8 mouse cellular contexts compared by ENCODE assay signal in genomic region chr3:129256766-129257165, GRCm38 (mm10). TPM values are rescaled to one million over a fixed set of nuclear protein-coding genes. Genes with fewer than 3 reads are reported as not detected.
DNase-seq lines count a peak whose midpoint lies in the region; ATAC-seq and TF ChIP-seq lines count a peak whose summit lies in the region.

No protein-coding gene starts in this region.

- H3K4me2 ChIP-seq in heart, postnatal 0 days (ENCODE audit: low read depth, low read length): peak overlapping the region; percentile 30
- H3K4me2 ChIP-seq in limb, embryonic 11.5 days (ENCODE audit: low read depth, severe bottlenecking): no peak overlapping the region; the same call in 1 of the 2 replicates

- no peaks in the 10 kb centered on the region for H3K36me3 ChIP-seq in heart, postnatal 0 days (replicated peaks; ENCODE audit: control insufficient read depth, insufficient read depth, low read length)
- H3K36me3 ChIP-seq in limb, embryonic 11.5 days (ENCODE audit: control insufficient read depth, insufficient read depth, low read length): no peaks in the 10 kb centered on the region

- H3K27me3 ChIP-seq in heart, postnatal 0 days (ENCODE audit: control insufficient read depth, insufficient read depth, low read length): no peaks in the 10 kb centered on the region
- no peaks in the 10 kb centered on the region for H3K27me3 ChIP-seq in limb, embryonic 11.5 days (ENCODE audit: control insufficient read depth, insufficient read depth, low read length)

- H3K4me3 ChIP-seq in heart, postnatal 0 days (ENCODE audit: low read depth, low read length): peak overlapping the region; percentile 10; the same call in 1 of the 2 replicates
- no peak overlapping the region for H3K4me3 ChIP-seq in limb, embryonic 11.5 days (ENCODE audit: low read depth, low read length)

- 58% methylated on average over 8 of the region's 8 CpGs for WGBS in heart, postnatal 0 days
- 58% methylated on average over 8 of the region's 8 CpGs for WGBS in limb, embryonic 11.5 days

- H3K9me3 ChIP-seq in heart, postnatal 0 days (replicated peaks; ENCODE audit: control insufficient read depth, low read length): no peaks in the 10 kb centered on the region
- no peaks in the 10 kb centered on the region for H3K9me3 ChIP-seq in limb, embryonic 11.5 days (ENCODE audit: control insufficient read depth, low read length)

- no peak overlapping the region for H3K27ac ChIP-seq in heart, postnatal 0 days (ENCODE audit: low read depth)
- H3K27ac ChIP-seq in limb, embryonic 11.5 days (replicated peaks; ENCODE audit: low read depth, low read length): no peak overlapping the region

- no peak overlapping the region for H3K9ac ChIP-seq in heart, postnatal 0 days (replicated peaks; ENCODE audit: low read depth, low read length)
- H3K9ac ChIP-seq in limb, embryonic 11.5 days (ENCODE audit: low read length): no peak overlapping the region

- peak; percentile 55; the same call in 1 of the 2 replicates for ATAC-seq in heart, postnatal 0 days (ENCODE audit: insufficient read depth, low read depth)
- no peak for ATAC-seq in limb, embryonic 11.5 days (ENCODE audit: insufficient number of reproducible peaks, low FRiP score, low TSS enrichment, low read depth)

- no peak for TF ChIP-seq EP300 in heart, postnatal 0 days (IDR thresholded peaks at IDR 0.05; ENCODE audit: low read depth)

- TF ChIP-seq CTCF in heart, postnatal 0 days (IDR thresholded peaks at IDR 0.05; ENCODE audit: low read depth): peak; percentile 54

- no peaks in the 10 kb centered on the region for H3K4me1 ChIP-seq in heart, postnatal 0 days (ENCODE audit: control insufficient read depth, insufficient read depth)
- H3K4me1 ChIP-seq in limb, embryonic 11.5 days (ENCODE audit: control insufficient read depth, insufficient read depth, low read length): no peaks in the 10 kb centered on the region

- DNase-seq in gastrocnemius, adult 18-20 months (ENCODE audit: low spot score): peak; percentile 6
- DNase-seq in gastrocnemius, adult 8-10 months (ENCODE audit: low spot score in 2 of 2): no peak
- peak; percentile 30 for DNase-seq in embryo, embryonic 11 days
- DNase-seq in heart, postnatal 0 days (ENCODE audit: low spot score): peak; percentile 64
- DNase-seq in limb, embryonic 11.5 days (ENCODE audit: low spot score): peak; percentile 25
- peak; percentile 45 for DNase-seq in retina, postnatal 1 day
- no peak for DNase-seq in layer of hippocampus, adult 9-11 months
- DNase-seq in testis, postnatal 10 days (ENCODE audit: low spot score): no peak

RNA-seq across cellular contexts. Expression of gene Pitx2, which starts 57.1 kb away (rescaled TPM):
- total RNA-seq in gastrocnemius, adult 18-20 months (2021): 10 to 100 TPM in 1 of 2 experiments, 1 to 10 TPM in 1; 5.4 to 13.3 TPM
- total RNA-seq in gastrocnemius, adult 8-10 months (2022): 1 to 10 TPM; 4.0 to 6.1 (median 5.5) TPM
- total RNA-seq in heart, postnatal 0 days (2014; rRNA removed; ENCODE audit: low replicate concordance): 3.9 and 4.1 TPM in 2 replicates
- polyA plus RNA-seq in heart, postnatal 0 days (2015; fragmentation: Nextera tagmentation; extraction: Ambion mirVana): 11.7 and 13.0 TPM in 2 replicates
- 37.6 and 43.1 TPM in 2 replicates for polyA plus RNA-seq in limb, embryonic 11.5 days (2014; fragmentation: Nextera tagmentation; extraction: Ambion mirVana)

Comparison
In these comparisons a context has a peak if more than half of its experiments do, and no peak if none do; other contexts are left out.
1. DNase-seq: peak in gastrocnemius, adult 18-20 months (single experiment), embryo, embryonic 11 days (single experiment), heart, postnatal 0 days (single experiment), limb, embryonic 11.5 days (single experiment) and retina, postnatal 1 day (single experiment); none in gastrocnemius, adult 8-10 months (0 of 2), layer of hippocampus, adult 9-11 months (single experiment) and testis, postnatal 10 days (single experiment).